Mouse (Mus musculus) kidney, adult 2 months (tissue): ENCODE results near the gene Ccl22.

Source experiments
- CTCF ChIP-seq: fragments of 200-500 bp; conservative IDR thresholded peaks from 2 replicates; pipeline ENCODE4 v1.5.1; 2011; ENCODE audit warnings: low read depth, mild to moderate bottlenecking, control low read depth, low read length, moderate library complexity, mixed read lengths; ENCODE audit not compliant: insufficient read depth, insufficient read length
- POLR2A ChIP-seq: fragments of 200-500 bp; IDR thresholded peaks from one replicate; pipeline ENCODE4 v1.6.1; 2011; ENCODE audit warnings: low read depth, low read length, control low read depth

- no peak for TF ChIP-seq CTCF
- TF ChIP-seq POLR2A = no peak
Measured at GRCm38 (mm10) chr8:94702156-94702555, 43.2 kb upstream of the Ccl22 start.
